Mouse (Mus musculus): ENCODE results near the gene Dnttip1.

GRCm38 (mm10) chr2:164731719-164732118, 14.1 kb upstream of the Dnttip1 start:
- TF ChIP-seq EP300 (IDR thresholded peaks at IDR 0.05; ENCODE audit: low read depth) (no peak), CTCF (IDR thresholded peaks at IDR 0.05; ENCODE audit: low read depth) (no peak)

Data from liver, embryonic 14.5 days (tissue).